Mouse (Mus musculus): ENCODE measurements around the gene Eme1. TPM values are rescaled to one million over a fixed set of nuclear protein-coding genes. Genes with fewer than 3 reads are reported as not detected.
"Not testable (repeated sequence)": the region's sequence is repeated elsewhere in the genome, so short reads cannot be mapped to it uniquely, and the experiment has no call there.

Gene Eme1
- 27.8 and 28.4 TPM in 2 replicates for polyA plus RNA-seq (2015; fragmentation: Nextera tagmentation; extraction: Ambion mirVana)

GRCm38 (mm10) chr11:94653663-94654436 lies at the start of gene Eme1, which contains the start of gene Mrpl27:
Gene Eme1 (minus strand): TSS chr11:94653964.
Gene Mrpl27 (plus strand): TSS chr11:94653767.
- Histone ChIP-seq H3K36me3 (ENCODE audit: insufficient read depth, low read length) (peaks cover 16% of the 10 kb centered on the region), H3K9me3 (ENCODE audit: low read length) (no peaks in the 10 kb centered on the region), H3K27ac (ENCODE audit: low read length) (peak within 1 kb of the TSS; percentile 97), H3K9ac (replicated peaks; ENCODE audit: low read length) (peak within 1 kb of the TSS; percentile 78), H3K27me3 (ENCODE audit: insufficient read depth, low read length) (no peaks in the 10 kb centered on the region), H3K4me3 (ENCODE audit: low read length) (peak within 1 kb of the TSS; percentile 72), H3K4me1 (ENCODE audit: insufficient read depth, low read length) (peaks cover 12% of the 10 kb centered on the region), H3K4me2 (replicated peaks; ENCODE audit: low read depth, low read length) (peak within 1 kb of the TSS; percentile 76)
- under 1% methylated on average over 32 of the region's 32 CpGs for WGBS
- peak; percentile 91 for ATAC-seq (ENCODE audit: low FRiP score, low TSS enrichment)

GRCm38 (mm10) chr11:94702216-94702610 lies 48.4 kb upstream of the Eme1 start:
- Histone ChIP-seq H3K4me3 (ENCODE audit: low read length) (no peak overlapping the region), H3K9me3 (ENCODE audit: low read length) (no peaks in the 10 kb centered on the region), H3K27me3 (ENCODE audit: insufficient read depth, low read length) (peaks cover 2% of the 10 kb centered on the region; the same call in 1 of the 2 replicates), H3K27ac (ENCODE audit: low read length) (no peak overlapping the region), H3K4me1 (ENCODE audit: insufficient read depth, low read length) (peaks cover 6% of the 10 kb centered on the region; the same call in 1 of the 2 replicates), H3K9ac (replicated peaks; ENCODE audit: low read length) (no peak overlapping the region), H3K4me2 (replicated peaks; ENCODE audit: low read depth, low read length) (peak overlapping the region; percentile 45; the same call in 1 of the 2 replicates), H3K36me3 (ENCODE audit: insufficient read depth, low read length) (no peaks in the 10 kb centered on the region)
- WGBS: 48% methylated on average over 3 of the region's 3 CpGs
- no peak for ATAC-seq (ENCODE audit: low FRiP score, low TSS enrichment)

- H3K27ac ChIP-seq (ENCODE audit: low read length): no peak overlapping the region
- 36% methylated on average over 27 of the region's 27 CpGs for WGBS
- peaks cover 3% of the 10 kb centered on the region; the same call in 1 of the 2 replicates for H3K27me3 ChIP-seq (ENCODE audit: insufficient read depth, low read length)
Measured at GRCm38 (mm10) chr11:94701401-94702215, 47.8 kb upstream of the Eme1 start.

GRCm38 (mm10) chr11:94699399-94699798 lies 45.6 kb upstream of the Eme1 start:
- H3K4me1 ChIP-seq (ENCODE audit: insufficient read depth, low read length): peaks cover 6% of the 10 kb centered on the region; the same call in 1 of the 2 replicates
- H3K4me2 ChIP-seq (replicated peaks; ENCODE audit: low read depth, low read length): no peak overlapping the region
- peaks cover 3% of the 10 kb centered on the region; the same call in 1 of the 2 replicates for H3K27me3 ChIP-seq (ENCODE audit: insufficient read depth, low read length)
- ATAC-seq (ENCODE audit: low FRiP score, low TSS enrichment): no peak
- H3K27ac ChIP-seq (ENCODE audit: low read length): no peak overlapping the region
- no peaks in the 10 kb centered on the region for H3K9me3 ChIP-seq (ENCODE audit: low read length)
- 100% methylated on average over 3 of the region's 3 CpGs for WGBS
- H3K4me3 ChIP-seq (ENCODE audit: low read length): no peak overlapping the region
- H3K36me3 ChIP-seq (ENCODE audit: insufficient read depth, low read length): no peaks in the 10 kb centered on the region
- no peak overlapping the region for H3K9ac ChIP-seq (replicated peaks; ENCODE audit: low read length)

More at GRCm38 (mm10) chr11:94701401-94702215, 47.8 kb upstream of the Eme1 start:
- Histone ChIP-seq H3K9ac (replicated peaks; ENCODE audit: low read length) (0 out of 2 replicates have a peak overlapping the region, but pooled peaks have one; percentile 20), H3K4me3 (ENCODE audit: low read length) (peak overlapping the region; percentile 16; the same call in 1 of the 2 replicates), H3K9me3 (ENCODE audit: low read length) (no peaks in the 10 kb centered on the region), H3K36me3 (ENCODE audit: insufficient read depth, low read length) (no peaks in the 10 kb centered on the region), H3K4me1 (ENCODE audit: insufficient read depth, low read length) (peaks cover 6% of the 10 kb centered on the region; the same call in 1 of the 2 replicates), H3K4me2 (replicated peaks; ENCODE audit: low read depth, low read length) (peak overlapping the region; percentile 45)
- 0 out of 2 replicates have a peak, but pooled peaks have one; percentile 55 for ATAC-seq (ENCODE audit: low FRiP score, low TSS enrichment)

- Histone ChIP-seq H3K9me3 (ENCODE audit: low read length) (no peaks in the 10 kb centered on the region), H3K4me1 (ENCODE audit: insufficient read depth, low read length) (peaks cover 6% of the 10 kb centered on the region; the same call in 1 of the 2 replicates), H3K27ac (ENCODE audit: low read length) (no peak overlapping the region), H3K36me3 (ENCODE audit: insufficient read depth, low read length) (no peaks in the 10 kb centered on the region), H3K4me2 (replicated peaks; ENCODE audit: low read depth, low read length) (no peak overlapping the region), H3K9ac (replicated peaks; ENCODE audit: low read length) (no peak overlapping the region), H3K27me3 (ENCODE audit: insufficient read depth, low read length) (peaks cover 3% of the 10 kb centered on the region; the same call in 1 of the 2 replicates), H3K4me3 (ENCODE audit: low read length) (no peak overlapping the region)
- 35% methylated on average over 13 of the region's 13 CpGs for WGBS
- ATAC-seq (ENCODE audit: low FRiP score, low TSS enrichment): no peak
Measured at GRCm38 (mm10) chr11:94697703-94698464, 44.1 kb upstream of the Eme1 start.

- no peak overlapping the region for H3K27ac ChIP-seq (ENCODE audit: low read length)
- 88% methylated on average over 2 of the region's 2 CpGs for WGBS
- no peak overlapping the region for H3K4me2 ChIP-seq (replicated peaks; ENCODE audit: low read depth, low read length)
- H3K27me3 ChIP-seq (ENCODE audit: insufficient read depth, low read length): peaks cover 3% of the 10 kb centered on the region; the same call in 1 of the 2 replicates
- H3K4me3 ChIP-seq (ENCODE audit: low read length): no peak overlapping the region
- ATAC-seq (ENCODE audit: low FRiP score, low TSS enrichment): no peak
- H3K9me3 ChIP-seq (ENCODE audit: low read length): no peaks in the 10 kb centered on the region
- H3K9ac ChIP-seq (replicated peaks; ENCODE audit: low read length): no peak overlapping the region
- H3K4me1 ChIP-seq (ENCODE audit: insufficient read depth, low read length): peaks cover 6% of the 10 kb centered on the region; the same call in 1 of the 2 replicates
- no peaks in the 10 kb centered on the region for H3K36me3 ChIP-seq (ENCODE audit: insufficient read depth, low read length)
Measured at GRCm38 (mm10) chr11:94697140-94697539, 43.4 kb upstream of the Eme1 start.

GRCm38 (mm10) chr11:94695508-94695907 lies 41.7 kb upstream of the Eme1 start:
- Histone ChIP-seq H3K4me1 (ENCODE audit: insufficient read depth, low read length) (no peaks in the 10 kb centered on the region), H3K4me3 (ENCODE audit: low read length) (no peak overlapping the region), H3K4me2 (replicated peaks; ENCODE audit: low read depth, low read length) (no peak overlapping the region), H3K9me3 (ENCODE audit: low read length) (no peaks in the 10 kb centered on the region), H3K36me3 (ENCODE audit: insufficient read depth, low read length) (no peaks in the 10 kb centered on the region), H3K27ac (ENCODE audit: low read length) (no peak overlapping the region), H3K27me3 (ENCODE audit: insufficient read depth, low read length) (0 out of 2 replicates have a peak, but pooled peaks cover 3% of the 10 kb centered on the region), H3K9ac (replicated peaks; ENCODE audit: low read length) (no peak overlapping the region)
- 58% methylated on average over 6 of the region's 6 CpGs for WGBS
- no peak for ATAC-seq (ENCODE audit: low FRiP score, low TSS enrichment)

- not testable (repeated sequence) for H3K9ac ChIP-seq (replicated peaks; ENCODE audit: low read length); H3K4me3 ChIP-seq (ENCODE audit: low read length); ATAC-seq (ENCODE audit: low FRiP score, low TSS enrichment); H3K27me3 ChIP-seq (ENCODE audit: insufficient read depth, low read length); H3K4me2 ChIP-seq (replicated peaks; ENCODE audit: low read depth, low read length); H3K9me3 ChIP-seq (ENCODE audit: low read length); H3K4me1 ChIP-seq (ENCODE audit: insufficient read depth, low read length); H3K36me3 ChIP-seq (ENCODE audit: insufficient read depth, low read length); H3K27ac ChIP-seq (ENCODE audit: low read length)
Measured at GRCm38 (mm10) chr11:94692502-94692901, 38.7 kb upstream of the Eme1 start.

- WGBS: 75% methylated on average over 6 of the region's 6 CpGs
Measured at GRCm38 (mm10) chr11:94687178-94687577, 33.4 kb upstream of the Eme1 start.

More at GRCm38 (mm10) chr11:94687178-94687577, 33.4 kb upstream of the Eme1 start:
- H3K9ac ChIP-seq (replicated peaks; ENCODE audit: low read length): no peak overlapping the region
- H3K9me3 ChIP-seq (ENCODE audit: low read length): no peaks in the 10 kb centered on the region
- ATAC-seq (ENCODE audit: low FRiP score, low TSS enrichment): no peak
- H3K4me2 ChIP-seq (replicated peaks; ENCODE audit: low read depth, low read length): no peak overlapping the region
- no peak overlapping the region for H3K4me3 ChIP-seq (ENCODE audit: low read length)
- no peaks in the 10 kb centered on the region for H3K27me3 ChIP-seq (ENCODE audit: insufficient read depth, low read length)
- H3K27ac ChIP-seq (ENCODE audit: low read length): no peak overlapping the region
- no peaks in the 10 kb centered on the region for H3K4me1 ChIP-seq (ENCODE audit: insufficient read depth, low read length)
- H3K36me3 ChIP-seq (ENCODE audit: insufficient read depth, low read length): no peaks in the 10 kb centered on the region

Data from kidney, embryonic 16.5 days (tissue).